Mouse (Mus musculus): ENCODE data around the gene Ceacam1. TPM values are rescaled to one million over a fixed set of nuclear protein-coding genes. Genes with fewer than 3 reads are reported as not detected.
"Not testable (repeated sequence)": the region's sequence is repeated elsewhere in the genome, so short reads cannot be mapped to it uniquely, and the experiment has no call there.

Ceacam1 gene
- 30.3 and 43.8 TPM in 2 replicates for total RNA-seq (2014; fragmentation: Nextera tagmentation)
- total RNA-seq (2017), result 15.8 and 18.5 TPM in 2 replicates

DNA sequence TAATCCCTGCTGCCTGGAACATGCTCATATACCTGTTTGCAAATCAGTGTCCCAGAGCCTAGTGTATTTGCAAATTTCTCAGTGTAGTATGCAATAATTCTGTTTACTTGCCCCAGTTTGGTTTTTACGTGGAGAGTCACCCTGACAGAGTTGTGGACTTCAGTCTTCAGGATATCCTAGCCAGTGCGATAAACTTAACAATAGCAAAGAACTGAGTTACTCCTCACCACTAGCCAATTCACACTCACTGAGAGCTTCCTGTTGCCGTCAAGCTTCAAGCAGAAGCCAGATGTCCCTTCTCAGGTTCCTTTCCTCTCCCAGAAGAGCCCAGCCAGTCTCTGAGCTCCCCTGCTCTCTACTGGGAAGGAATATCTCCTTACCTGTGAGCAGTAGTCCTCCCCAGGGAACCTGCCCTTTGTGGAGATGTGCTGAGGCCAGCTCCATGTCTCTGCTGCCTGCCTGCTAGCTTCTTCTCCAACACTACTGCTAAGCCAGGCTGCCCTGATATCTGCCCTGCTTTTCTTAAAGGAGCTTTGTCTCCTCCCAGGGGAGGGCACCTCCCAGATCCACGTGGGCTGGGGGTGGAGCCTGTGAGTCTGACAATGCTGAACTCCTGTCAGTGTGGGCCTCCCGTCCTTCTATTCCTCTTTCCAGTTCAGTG lies at the start of gene Ceacam1:
Ceacam1 (minus strand) TSS at position 513 of the 661 bp plus-strand sequence.
- peak; percentile 92 for ATAC-seq (replicated peaks; ENCODE audit: poor library complexity, severe bottlenecking)

DNA sequence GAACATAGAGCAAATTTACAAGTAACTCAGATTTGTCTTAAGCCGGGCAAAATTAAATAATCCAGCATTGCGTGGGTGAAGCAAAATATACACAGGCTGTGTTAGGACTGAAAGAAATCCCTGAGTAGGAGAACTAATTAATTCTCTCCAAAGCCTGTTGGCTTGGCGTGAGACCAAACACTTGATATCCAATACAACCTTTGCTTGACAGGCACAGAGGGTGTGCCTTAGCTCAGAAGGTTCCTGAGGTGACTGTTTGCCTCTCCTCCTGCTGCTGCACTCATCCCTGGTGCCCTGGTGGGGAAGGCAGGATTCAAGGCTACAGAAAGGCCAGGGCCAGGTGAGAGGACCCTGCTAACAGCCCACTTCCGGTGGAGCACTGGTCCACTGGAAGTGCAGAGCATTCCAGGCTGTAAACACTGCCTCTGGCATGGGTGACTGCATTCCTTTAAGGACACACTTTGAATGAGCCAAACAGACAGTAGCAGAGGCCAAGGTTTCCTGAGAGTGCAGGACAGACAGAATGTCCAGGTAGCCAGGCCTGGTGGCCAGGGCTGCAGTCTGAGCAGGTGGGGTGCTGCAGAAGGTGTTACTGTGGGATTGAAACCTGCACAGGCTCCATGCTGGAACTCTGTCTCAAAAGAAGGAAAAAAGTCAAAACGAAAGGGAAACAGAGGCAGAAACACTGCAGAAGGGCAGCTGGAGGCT lies 38.8 kb upstream of the Ceacam1 start:
- ATAC-seq (replicated peaks; ENCODE audit: poor library complexity, severe bottlenecking), result not testable (repeated sequence)

DNA sequence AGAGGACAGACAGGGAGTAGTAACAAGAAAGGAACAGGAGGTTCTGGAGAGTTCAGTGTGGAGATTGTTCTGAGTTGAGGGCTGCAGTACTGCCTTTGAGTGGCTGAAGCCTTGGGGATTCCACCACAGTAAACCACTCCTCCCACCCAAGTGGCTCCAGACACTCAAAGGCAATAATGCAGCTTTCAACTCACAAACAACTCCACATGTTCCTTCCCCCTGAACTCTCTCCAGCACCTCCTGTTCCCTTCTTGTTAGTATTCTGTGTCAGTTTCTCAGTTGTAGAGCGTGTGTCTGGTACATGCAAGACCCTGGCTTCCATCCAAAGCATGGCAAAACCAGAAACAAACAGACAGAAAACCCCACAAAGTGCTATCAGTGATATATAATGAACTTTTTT lies 38.3 kb upstream of the Ceacam1 start:
- ATAC-seq (replicated peaks; ENCODE audit: poor library complexity, severe bottlenecking), result not testable (repeated sequence)

DNA sequence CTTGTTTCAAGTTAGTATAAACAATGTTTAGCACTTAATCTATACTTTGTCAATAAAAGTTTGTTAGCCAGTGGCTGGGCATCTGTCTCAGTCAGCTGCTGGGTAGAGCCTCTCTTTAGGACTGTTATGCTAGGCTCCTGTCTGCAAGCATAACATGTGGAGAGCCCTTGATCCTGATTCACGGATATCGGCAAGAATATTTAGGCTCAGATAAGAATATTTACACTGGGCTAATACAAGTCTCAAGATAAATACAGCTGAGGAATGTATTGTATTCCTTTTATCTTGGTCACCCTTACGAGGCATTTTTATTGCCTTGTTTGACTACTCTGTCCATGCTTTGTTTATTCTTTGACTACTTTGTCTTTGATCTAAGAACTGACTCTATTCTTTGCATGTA lies 32.5 kb upstream of the Ceacam1 start:
- no peak for ATAC-seq (replicated peaks; ENCODE audit: poor library complexity, severe bottlenecking)

DNA sequence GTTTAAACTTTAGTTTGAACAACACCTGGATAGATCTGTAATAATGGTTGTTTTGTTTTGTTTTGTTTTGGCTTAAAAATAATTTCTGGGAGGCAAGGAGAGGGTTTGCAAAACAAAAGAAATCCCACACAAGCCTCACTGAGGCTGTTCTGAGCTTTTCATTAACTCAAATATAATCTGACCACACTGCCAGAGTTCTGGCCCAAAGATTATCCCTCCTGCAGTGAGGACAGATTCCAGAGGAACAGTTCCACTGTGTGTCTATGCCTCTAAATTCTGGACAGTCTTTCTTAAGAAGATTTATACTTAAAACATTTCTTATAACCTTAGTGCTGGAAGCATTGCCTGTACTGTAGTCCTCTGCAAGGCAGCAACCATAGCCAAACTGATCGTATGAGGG lies 17.2 kb upstream of the Ceacam1 start:
- ATAC-seq (replicated peaks; ENCODE audit: poor library complexity, severe bottlenecking), result no peak

DNA sequence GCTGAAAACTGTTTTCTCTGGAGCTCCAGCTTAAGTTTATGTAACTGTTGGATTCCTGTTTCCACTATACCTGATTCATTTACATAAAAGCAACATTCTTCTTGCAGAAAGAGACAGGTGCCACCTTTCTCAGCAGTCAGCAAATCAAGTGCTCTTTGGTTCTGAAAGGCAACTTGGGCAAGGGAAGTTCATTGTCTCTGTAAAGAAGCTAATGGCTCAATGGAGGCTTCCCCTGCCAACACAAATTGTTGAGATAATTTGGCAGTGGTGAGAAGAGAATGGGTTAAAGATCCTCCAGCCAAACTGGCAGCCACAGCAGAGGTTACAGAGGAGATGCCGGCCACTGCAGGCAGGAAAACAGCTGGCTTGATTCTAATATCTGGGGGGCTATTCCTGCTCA lies 13.3 kb upstream of the Ceacam1 start:
- not testable (repeated sequence) for ATAC-seq (replicated peaks; ENCODE audit: poor library complexity, severe bottlenecking)

DNA sequence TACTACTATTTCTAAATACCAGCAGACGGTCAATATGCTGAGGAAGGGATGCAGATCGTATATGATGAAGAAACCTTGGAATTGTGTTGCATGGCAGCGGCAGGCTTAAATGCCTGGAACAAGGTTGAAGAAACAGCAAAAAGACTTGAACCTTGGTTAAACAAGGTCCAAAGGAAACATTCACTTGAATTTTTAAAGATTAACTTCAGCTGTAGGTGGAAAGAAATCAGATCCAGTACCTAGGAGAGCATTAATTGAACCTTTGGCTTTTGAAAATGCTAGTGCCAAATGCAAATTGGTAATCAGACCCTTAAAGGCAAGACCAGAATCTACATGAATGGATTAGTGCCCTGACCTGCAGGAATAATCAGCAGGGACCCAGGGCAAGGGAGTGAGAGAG lies 12.0 kb upstream of the Ceacam1 start:
- ATAC-seq (replicated peaks; ENCODE audit: poor library complexity, severe bottlenecking), result not testable (repeated sequence)

DNA sequence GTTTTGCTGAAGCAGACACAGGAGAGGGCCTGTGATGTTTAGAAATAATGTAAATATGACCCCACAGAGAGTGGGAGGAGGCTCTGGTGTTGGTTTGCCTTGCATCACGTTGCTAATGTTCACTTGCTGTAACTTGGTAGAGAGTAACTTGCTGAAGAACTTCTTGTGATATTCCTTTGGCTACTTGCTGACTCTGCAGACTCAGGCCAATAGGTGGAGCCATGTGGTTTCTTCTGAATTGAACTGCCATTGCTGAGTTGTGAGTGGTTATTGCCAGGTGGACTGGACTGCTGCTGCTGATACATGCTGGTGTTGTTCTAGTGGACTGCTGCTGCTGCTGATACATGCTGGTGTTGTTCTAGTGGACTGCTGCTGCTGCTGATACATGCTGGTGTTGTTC lies 8.8 kb upstream of the Ceacam1 start:
- no peak for ATAC-seq (replicated peaks; ENCODE audit: poor library complexity, severe bottlenecking)

DNA sequence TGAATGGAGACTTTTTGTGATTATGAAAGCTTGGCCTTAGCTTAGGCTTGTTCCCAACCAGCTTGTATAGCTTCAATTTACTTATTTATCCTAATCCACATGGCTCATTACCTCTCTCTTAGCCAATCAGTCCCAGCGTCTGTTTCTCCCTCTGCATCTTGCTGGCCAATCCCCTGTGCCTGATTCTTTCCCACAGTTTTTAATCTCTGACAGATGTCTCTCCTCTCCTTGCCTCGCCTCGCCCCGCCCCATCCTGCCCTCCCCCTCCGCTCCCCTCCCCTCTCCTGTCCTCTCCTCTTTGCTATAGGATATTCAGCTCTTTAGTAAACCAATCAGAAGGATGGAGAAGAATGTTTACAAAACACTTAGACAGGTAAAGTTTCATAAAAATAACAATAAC lies 7.7 kb upstream of the Ceacam1 start:
- ATAC-seq (replicated peaks; ENCODE audit: poor library complexity, severe bottlenecking), result no peak

DNA sequence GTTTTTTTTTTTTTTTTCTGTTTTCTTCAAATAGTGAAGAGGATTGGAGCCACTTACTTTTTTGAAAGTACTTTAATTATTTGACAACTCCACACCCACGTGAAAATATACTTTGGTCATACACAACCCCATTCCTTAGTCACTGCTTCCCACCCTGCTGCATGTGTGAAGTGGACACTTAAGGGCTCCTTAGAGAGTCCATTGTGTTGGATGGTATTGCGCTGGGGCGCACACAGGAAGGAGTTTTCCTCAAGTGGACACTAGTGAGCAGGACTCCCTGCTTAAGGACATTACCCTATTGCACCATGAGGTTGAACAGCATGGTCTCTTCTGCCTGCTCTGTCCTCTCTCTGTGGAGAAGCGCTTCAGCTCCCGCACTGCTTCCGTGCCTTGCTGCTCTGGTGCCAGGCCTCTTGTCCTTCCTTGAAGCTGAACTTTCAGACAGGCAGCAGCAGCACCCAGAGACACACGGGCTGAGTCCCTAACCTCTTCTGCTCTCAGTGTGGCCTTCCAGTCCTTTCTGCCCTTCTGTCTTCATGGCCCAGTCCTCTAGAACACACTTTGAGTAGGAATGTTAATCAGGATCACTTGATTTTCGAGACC lies 5.8 kb upstream of the Ceacam1 start:
- no peak for ATAC-seq (replicated peaks; ENCODE audit: poor library complexity, severe bottlenecking)

DNA sequence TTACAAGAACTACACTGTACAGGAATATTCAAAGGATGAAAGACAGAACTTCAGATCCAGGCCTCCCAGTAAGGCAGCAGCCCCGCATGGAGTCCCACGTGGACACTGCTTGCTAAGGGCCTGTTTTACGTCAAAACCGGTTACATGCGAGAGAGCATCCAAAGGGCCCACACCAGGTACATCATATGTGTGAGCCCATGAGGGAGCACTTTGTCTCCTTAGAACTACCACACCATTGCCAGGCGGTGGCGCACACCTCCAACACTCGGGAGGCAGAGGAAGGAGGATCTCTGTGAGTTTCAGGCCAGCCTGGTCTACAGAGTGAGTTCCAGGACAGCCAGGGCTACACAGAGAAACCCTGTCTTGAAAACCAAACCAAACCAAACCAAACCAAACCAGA lies 3.4 kb upstream of the Ceacam1 start:
- ATAC-seq (replicated peaks; ENCODE audit: poor library complexity, severe bottlenecking), result not testable (repeated sequence)

DNA sequence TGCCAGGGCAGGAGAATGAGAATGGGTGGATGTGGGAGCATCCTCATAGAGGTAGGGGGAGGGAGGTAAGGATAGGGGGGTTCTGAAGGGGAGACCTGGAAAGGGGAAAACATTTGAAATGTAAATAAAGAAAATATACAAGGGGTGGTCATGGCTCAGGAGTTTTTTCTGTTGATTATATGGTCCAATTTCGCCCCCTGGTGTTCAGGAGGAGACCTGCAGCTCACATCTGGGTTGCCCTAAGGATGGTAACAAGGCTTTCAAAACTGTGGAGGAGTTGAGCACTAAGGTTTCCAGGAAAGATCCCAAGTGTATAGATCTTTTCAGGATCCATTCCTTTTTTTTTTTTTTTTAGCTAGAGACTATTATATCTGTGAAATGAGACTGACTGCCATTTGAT lies 2.0 kb upstream of the Ceacam1 start:
- peak; percentile 53 for ATAC-seq (replicated peaks; ENCODE audit: poor library complexity, severe bottlenecking)

DNA sequence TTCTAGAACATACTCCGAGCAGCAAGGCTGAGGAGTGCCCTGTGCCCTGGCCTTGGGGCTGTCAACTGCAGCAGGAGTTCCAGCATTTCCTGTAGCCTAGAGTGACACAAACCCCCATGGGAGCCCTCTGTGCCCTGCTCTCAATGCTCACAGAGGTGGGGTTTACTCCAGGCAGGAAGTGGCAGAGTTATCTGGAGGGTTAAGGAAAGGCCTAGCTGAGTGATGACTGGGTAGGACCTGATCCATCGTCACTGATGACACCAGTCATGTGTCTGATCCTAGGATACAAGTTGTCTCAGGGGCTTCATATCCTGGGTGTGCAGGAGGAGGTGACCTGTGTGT lies 320 bp upstream of the Ceacam1 start:
- peak; percentile 53 for ATAC-seq (replicated peaks; ENCODE audit: poor library complexity, severe bottlenecking)

DNA sequence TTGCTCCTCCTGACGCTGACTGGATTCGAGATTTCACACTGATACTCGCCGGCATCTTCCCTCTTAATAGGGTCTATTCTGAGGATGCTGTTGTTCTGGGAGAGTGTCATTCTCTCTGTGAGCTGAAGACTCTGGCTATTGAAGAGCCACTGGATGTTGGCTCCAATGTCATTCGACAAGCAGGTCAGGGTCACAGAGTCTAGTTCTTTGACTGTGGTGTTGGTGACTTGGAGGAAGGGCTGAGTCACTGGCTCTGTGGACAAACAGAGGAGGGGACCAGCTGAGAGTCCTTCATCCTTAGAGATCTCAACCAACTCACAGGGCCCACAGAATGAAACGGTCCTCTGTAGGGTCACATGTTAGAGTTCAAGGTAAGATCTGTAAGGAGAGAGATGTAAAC lies 5.6 kb downstream of the Ceacam1 start:
- ATAC-seq (replicated peaks; ENCODE audit: poor library complexity, severe bottlenecking), result not testable (repeated sequence)

DNA sequence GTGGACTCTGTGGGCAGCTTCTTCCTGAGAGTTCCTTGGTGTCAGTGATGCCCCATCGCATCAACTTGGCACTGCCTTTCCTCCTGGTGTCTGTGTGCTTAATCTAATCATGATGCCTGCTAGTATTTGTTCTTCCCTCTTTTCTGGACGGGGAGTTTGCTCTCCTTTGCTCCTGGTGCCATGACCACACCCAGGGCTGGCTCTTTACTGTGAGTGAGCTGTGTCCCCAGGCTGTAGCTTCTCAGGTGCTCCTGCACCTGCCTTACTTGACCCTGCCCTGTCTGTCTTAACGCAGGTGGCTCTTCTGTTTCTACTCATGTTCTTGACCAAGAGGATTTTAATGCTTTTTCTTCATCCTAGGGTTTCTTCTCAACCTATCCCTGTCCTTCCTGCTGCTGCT lies 11.8 kb downstream of the Ceacam1 start:
- ATAC-seq (replicated peaks; ENCODE audit: poor library complexity, severe bottlenecking), result not testable (repeated sequence)

DNA sequence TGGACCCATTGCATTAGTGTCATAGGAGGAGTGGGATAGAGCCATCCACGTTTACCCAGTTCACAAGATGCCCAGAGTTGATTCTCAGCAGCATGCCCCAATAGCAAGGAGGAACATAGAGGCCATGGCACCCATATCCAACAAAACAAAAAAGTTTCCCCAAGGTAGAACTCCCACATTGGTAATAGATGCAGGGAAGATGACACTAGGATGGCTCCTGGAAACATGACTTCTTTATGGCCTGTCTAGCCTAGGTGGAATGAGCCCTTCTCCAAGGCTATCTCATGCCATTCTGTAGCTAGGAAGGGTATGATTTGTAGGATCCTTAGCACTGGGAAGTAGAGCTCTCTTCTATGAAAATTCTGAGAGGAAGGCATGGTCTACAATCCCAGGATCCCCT lies 12.4 kb downstream of the Ceacam1 start:
- no peak for ATAC-seq (replicated peaks; ENCODE audit: poor library complexity, severe bottlenecking)

DNA sequence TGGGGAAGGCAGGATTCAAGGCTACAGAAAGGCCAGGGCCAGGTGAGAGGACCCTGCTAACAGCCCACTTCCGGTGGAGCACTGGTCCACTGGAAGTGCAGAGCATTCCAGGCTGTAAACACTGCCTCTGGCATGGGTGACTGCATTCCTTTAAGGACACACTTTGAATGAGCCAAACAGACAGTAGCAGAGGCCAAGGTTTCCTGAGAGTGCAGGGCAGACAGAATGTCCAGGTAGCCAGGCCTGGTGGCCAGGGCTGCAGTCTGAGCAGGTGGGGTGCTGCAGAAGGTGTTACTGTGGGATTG lies 15.4 kb downstream of the Ceacam1 start:
- not testable (repeated sequence) for ATAC-seq (replicated peaks; ENCODE audit: poor library complexity, severe bottlenecking)

DNA sequence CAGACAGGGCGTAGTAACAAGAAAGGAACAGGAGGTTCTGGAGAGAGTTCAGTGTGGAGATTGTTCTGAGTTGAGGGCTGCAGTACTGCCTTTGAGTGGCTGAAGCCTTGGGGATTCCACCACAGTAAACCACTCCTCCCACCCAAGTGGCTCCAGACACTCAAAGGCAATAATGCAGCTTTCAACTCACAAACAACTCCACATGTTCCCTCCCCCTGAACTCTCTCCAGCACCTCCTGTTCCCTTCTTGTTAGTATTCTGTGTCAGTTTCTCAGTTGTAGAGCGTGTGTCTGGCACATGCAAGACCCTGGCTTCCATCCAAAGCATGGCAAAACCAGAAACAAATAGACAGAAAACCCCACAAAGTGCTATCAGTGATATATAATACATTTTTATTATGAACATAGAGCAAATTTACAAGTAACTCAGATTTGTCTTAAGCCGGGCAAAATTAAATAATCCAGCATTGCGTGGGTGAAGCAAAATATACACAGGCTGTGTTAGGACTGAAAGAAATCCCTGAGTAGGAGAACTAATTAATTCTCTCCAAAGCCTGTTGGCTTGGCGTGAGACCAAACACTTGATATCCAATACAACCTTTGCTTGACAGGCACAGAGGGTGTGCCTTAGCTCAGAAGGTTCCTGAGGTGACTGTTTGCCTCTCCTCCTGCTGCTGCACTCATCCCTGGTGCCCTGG lies 15.9 kb downstream of the Ceacam1 start:
- not testable (repeated sequence) for ATAC-seq (replicated peaks; ENCODE audit: poor library complexity, severe bottlenecking)

DNA sequence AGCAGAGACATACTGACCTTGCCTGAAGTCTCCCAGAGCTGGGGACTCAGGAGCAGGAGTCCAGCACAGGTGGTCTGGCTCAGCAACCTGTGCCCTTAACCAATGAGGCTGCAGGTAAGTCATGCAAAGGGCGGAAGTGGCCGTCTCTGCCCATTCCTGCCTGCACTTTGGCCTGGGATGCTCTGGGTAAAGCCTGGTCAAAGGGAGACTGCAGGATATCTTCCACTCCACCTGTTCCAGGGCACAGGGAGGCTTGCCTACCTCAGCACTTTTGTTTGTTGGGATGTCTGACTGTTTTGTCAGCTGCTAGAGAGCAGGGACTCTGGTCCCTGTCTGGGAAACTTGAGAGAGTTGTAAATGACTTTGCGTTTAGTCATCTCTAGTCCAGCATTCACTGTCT lies 25.3 kb downstream of the Ceacam1 start:
- ATAC-seq (replicated peaks; ENCODE audit: poor library complexity, severe bottlenecking), result no peak

DNA sequence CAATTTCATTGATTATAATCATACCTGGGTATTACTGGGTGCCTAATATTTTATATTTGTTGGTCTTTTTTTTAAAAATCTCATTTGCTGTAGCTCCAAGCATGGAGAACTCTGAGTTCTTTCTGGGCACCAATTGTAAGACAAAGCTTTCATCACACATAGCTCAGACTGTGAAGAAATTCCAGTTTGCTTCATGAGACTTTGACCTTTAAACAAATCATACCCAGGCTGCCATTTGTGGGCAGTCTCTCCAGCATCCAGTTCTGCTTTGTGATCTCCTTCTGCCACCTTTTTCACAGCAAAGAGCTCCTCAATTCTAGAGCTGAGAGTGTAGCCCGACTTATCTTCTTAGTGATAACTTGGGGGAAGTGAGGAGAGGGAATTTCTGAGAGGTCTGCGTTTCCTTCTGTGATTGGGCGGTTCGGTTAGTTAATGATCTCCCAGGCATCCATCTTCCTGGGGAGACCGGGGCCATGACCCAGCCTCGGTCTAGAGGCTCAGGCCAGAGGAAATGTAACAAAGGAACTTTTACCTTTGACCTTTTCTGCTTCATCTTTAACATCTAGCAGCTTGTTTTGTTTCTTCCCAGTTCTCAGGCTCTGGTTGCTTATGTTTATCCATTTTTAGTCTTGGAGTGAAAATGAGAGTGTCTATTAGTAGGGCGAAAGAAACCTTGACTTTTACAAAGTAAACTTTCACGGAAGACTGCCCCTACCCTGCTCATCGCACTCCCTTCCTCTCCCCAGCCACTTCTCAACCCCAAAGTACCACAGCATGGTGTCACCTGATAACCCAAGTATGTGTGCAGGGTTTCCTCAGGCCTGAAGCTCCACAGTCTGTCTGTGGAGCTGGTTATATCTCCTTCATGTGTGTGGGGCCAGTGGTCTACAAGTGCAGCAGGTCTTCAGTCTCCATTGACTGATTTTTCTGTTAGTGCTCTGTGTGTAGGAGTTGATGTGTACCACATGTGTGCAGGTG lies 27.2 kb downstream of the Ceacam1 start:
- ATAC-seq (replicated peaks; ENCODE audit: poor library complexity, severe bottlenecking), result no peak
